Mouse (Mus musculus) intestine, embryonic 14.5 days (tissue): ENCODE measurements around the gene Kalrn. TPM values are rescaled to one million over a fixed set of nuclear protein-coding genes. Genes with fewer than 3 reads are reported as not detected.
A peak's percentile ranks its signal among the peaks of the same experiment; 100 is the strongest.

Experiments used
- ATAC-seq: fragments of 200-750 bp; cut with Nextera tagmentation; replicated peaks from 2 replicates; pipeline ENCODE4 v1.8.0; 2017; ENCODE audit warnings: low read depth, moderate number of reproducible peaks, moderate TSS enrichment, moderate library complexity; ENCODE audit not compliant: low FRiP score, low TSS enrichment
- DNase-seq: peaks from one replicate; pipeline ENCODE4 v3.0.0-alpha.2; 2018; ENCODE audit warnings: low spot score
- H3K27ac ChIP-seq: fragments of 300-500 bp; sonication (generic); 2 replicates; pipeline ENCODE4 v1.5.1; 2014; ENCODE audit warnings: low read depth, mild to moderate bottlenecking, control low read depth
- H3K27me3 ChIP-seq: fragments of 300-500 bp; sonication (generic); replicated peaks from 2 replicates; pipeline ENCODE4 v1.6.1; 2014; ENCODE audit warnings: low read length, control low read depth; ENCODE audit not compliant: control insufficient read depth, insufficient read depth
- H3K36me3 ChIP-seq: fragments of 300-500 bp; sonication (generic); 2 replicates; pipeline ENCODE4 v1.6.1; 2014; ENCODE audit warnings: low read length, control low read depth; ENCODE audit not compliant: control insufficient read depth, insufficient read depth
- H3K4me1 ChIP-seq: fragments of 300-500 bp; sonication (generic); replicated peaks from 2 replicates; pipeline ENCODE4 v1.6.1; 2014; ENCODE audit warnings: low read length, control low read depth, mixed read lengths; ENCODE audit not compliant: control insufficient read depth, insufficient read depth
- H3K4me2 ChIP-seq: fragments of 300-500 bp; sonication (generic); 2 replicates; pipeline ENCODE4 v1.6.1; 2014; ENCODE audit warnings: low read length
- H3K4me3 ChIP-seq: fragments of 300-500 bp; sonication (generic); 2 replicates; pipeline ENCODE4 v1.5.1; 2014; ENCODE audit warnings: low read depth, low read length, control low read depth, mixed read lengths
- H3K9ac ChIP-seq: fragments of 300-500 bp; sonication (generic); 2 replicates; pipeline ENCODE4 v1.6.1; 2014; ENCODE audit warnings: mild to moderate bottlenecking, low read length
- H3K9me3 ChIP-seq: fragments of 300-500 bp; sonication (generic); 2 replicates; pipeline ENCODE4 v1.6.1; 2016; ENCODE audit warnings: low read length, control low read depth; ENCODE audit not compliant: control insufficient read depth
- WGBS: fragments of 180-500 bp; shearing (Covaris S2); extraction: QIAGEN DNeasy Blood & Tissue Kit; methylation state at CpG from one replicate; pipeline ENCODE4 v1.1.7; 2014; 5-methylcytosine and 5-hydroxymethylcytosine counted together
- polyA plus RNA-seq: library from polyadenylated mRNA; unstranded; fragments of >200 nt; fragmentation: Nextera tagmentation; extraction: Ambion mirVana; gene quantifications from 2 replicates; pipeline ENCODE4 v1.2.1, GENCODE M21; 2014

Gene Kalrn
- polyA plus RNA-seq, 1 experiment from 2014 or later: 20.1 TPM

DNA sequence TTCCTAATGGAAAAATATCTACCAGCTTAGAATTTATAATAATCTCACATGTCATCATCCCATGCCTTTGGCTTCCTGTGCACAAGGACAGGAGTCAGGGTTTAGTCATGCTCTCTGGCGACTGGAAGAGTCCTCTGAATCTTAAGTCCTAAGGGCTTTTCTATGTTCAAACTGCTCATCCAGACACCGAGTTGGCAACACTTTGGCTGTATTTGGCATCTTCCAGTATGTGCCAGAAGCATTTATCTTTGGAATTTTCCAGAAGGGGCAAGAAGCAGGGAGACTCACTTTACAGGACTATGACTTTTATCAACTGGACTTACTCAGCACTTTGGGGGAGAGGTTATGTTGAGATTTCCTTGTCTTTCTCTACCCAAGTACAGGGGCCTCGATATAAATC, 417.6 kb downstream of the Kalrn start:
- Histone ChIP-seq H3K4me3 (no peak overlapping the region), H3K4me2 (no peak overlapping the region), H3K4me1 (no peaks in the 10 kb centered on the region), H3K9ac (no peak overlapping the region), H3K9me3 (no peaks in the 10 kb centered on the region), H3K27ac (no peak overlapping the region), H3K27me3 (no peaks in the 10 kb centered on the region), H3K36me3 (0 out of 2 replicates have a peak, but pooled peaks cover 3% of the 10 kb centered on the region)
- DNase-seq (no peak), ATAC-seq (no peak)
- 78% methylated on average over 3 of the region's 3 CpGs for WGBS

DNA sequence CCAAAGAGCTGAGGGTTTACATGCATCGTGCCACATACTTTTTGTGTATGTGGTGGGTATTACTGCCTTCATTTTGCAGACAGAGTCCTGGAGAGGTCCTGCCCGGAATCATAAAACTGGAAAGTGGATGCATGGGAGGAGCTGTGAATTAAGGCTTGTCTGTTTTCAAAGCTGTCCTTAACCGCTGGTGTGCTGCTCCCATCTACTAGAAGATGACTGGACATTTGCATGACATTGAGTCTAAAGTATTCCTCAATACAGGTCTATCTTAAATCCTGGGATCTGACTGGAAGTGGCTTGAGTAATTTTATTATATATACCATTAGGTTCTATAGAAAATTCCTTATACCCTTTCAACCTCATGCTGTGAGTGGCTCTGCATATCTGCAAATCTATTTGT, 418.4 kb downstream of the Kalrn start:
- Histone ChIP-seq H3K9ac (no peak overlapping the region), H3K27ac (no peak overlapping the region), H3K36me3 (0 out of 2 replicates have a peak, but pooled peaks cover 3% of the 10 kb centered on the region), H3K4me3 (no peak overlapping the region), H3K9me3 (no peaks in the 10 kb centered on the region), H3K4me2 (no peak overlapping the region), H3K27me3 (no peaks in the 10 kb centered on the region), H3K4me1 (no peaks in the 10 kb centered on the region)
- ATAC-seq (no peak), DNase-seq (no peak)
- 82% methylated on average over 3 of the region's 3 CpGs for WGBS

DNA sequence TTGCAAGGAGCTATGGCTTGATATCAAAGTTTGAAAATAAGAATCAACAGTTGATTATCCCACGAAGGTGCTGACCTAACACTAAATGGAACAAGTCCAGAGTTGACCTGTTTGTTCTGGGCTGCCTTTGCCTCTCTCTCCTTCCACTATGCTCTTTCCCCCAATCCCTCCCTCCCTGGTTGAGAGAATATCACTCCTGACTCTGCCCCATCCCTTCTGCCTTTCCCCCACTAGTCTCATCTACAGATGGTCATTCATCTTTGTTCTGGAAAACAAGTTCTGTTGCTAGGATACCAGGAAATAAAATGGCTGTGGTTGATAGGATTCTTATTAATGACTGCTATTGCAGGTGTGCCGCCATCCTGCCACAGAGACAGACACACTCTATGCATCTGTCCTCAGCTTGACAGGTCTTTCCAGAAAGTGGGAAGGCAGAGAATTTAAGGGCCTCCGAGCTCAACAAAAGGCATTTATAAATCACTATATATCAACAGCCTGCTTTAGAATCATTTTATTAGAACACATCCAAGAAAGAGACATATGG, 421.7 kb downstream of the Kalrn start:
- Histone ChIP-seq H3K9ac (no peak overlapping the region), H3K27me3 (no peaks in the 10 kb centered on the region), H3K27ac (no peak overlapping the region), H3K4me3 (no peak overlapping the region), H3K36me3 (no peaks in the 10 kb centered on the region), H3K4me1 (no peaks in the 10 kb centered on the region), H3K4me2 (no peak overlapping the region), H3K9me3 (no peaks in the 10 kb centered on the region)
- DNase-seq: no peak
- ATAC-seq: no peak
- 69% methylated on average over 3 of the region's 3 CpGs for WGBS

DNA sequence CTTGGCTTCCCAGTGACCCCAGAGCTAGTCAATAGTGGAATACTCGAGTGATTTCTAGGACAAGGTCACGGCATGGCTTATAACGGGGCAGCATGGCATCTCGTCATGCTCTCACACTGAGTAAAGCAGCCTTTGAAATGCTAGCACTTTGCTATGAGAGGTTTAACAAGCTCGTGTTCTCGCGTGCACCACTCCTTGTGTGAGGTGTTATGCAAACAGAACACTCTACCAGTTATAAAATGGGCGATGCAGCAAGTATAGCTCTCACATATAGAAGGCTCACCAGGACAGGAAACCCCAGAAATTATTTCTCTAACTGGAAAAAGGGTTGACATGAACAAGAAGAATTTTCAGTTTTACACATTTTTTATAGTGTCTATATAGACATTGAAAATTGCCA, 431.7 kb downstream of the Kalrn start:
- Histone ChIP-seq H3K4me1 (no peaks in the 10 kb centered on the region), H3K36me3 (no peaks in the 10 kb centered on the region), H3K27ac (no peak overlapping the region), H3K9me3 (no peaks in the 10 kb centered on the region), H3K4me2 (no peak overlapping the region), H3K27me3 (no peaks in the 10 kb centered on the region), H3K4me3 (no peak overlapping the region), H3K9ac (no peak overlapping the region)
- no peak for DNase-seq
- ATAC-seq: no peak
- WGBS: 87% methylated on average over 8 of the region's 8 CpGs

DNA sequence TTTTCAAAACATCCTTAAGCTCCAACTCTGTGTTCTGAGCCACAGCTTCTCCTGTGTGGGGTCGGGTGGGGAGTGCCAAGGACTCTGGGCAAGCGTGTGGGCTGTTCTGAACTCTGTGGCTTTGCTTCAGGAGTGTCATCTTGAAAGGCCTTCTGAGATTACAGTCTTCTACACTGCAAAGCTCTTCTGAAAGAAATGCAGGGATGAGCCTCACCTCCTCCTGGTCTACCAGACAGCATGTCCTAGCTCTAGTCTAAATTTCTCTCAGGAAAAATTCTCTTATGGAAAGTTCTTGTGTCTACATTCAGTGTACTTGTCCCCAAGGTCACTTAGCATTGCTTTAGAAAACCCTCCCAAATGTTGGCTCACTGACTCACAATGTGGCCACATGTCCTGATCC, 438.3 kb downstream of the Kalrn start:
- no peak for ATAC-seq
- Histone ChIP-seq H3K9me3 (no peaks in the 10 kb centered on the region), H3K4me2 (no peak overlapping the region), H3K4me1 (no peaks in the 10 kb centered on the region), H3K4me3 (no peak overlapping the region), H3K9ac (no peak overlapping the region), H3K36me3 (no peaks in the 10 kb centered on the region), H3K27ac (no peak overlapping the region), H3K27me3 (no peaks in the 10 kb centered on the region)
- no peak for DNase-seq
- 88% methylated on average over 2 of the region's 2 CpGs for WGBS

DNA sequence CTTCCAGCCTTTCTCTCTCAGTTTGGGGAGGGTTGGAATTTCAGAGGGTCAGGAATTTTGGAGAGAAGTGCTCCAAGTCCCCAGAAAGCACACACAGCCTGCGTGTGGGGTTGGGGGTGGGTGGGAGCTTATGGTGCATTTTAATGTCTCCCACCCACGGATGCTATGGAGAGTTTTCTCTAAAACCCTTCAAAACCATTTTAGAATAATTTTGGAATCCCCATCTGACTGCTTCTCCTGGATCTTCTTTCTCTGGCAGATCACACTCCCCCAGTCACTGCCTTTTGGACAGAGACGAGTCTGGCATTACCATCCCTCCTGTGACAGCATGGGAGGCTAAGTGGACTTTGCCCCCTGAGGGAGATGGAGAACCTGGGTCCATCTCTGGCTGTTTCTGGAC, 438.7 kb downstream of the Kalrn start:
- ATAC-seq: no peak
- Histone ChIP-seq H3K4me3 (no peak overlapping the region), H3K27me3 (no peaks in the 10 kb centered on the region), H3K4me2 (no peak overlapping the region), H3K36me3 (no peaks in the 10 kb centered on the region), H3K9me3 (no peaks in the 10 kb centered on the region), H3K4me1 (no peaks in the 10 kb centered on the region), H3K9ac (no peak overlapping the region), H3K27ac (no peak overlapping the region)
- 65% methylated on average over 3 of the region's 3 CpGs for WGBS
- no peak for DNase-seq

DNA sequence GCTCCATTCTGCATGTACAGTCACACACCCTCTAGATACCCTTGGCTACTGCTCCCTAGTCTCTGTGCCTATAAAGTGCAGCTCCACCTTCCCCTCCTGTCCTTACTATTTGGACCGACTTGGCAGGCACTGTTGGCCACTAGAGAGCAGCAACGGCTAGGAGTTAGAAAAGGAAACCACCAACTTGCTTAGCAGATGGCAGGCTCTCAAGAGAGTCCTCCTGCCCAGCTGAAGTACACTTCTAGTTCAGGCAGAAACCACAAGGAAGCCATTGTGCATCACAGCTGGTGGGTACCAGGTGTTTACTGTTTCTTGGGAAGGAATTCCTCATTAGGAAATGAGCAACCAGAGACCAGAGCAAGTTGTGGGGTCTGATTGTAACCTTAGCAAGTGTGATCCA, 447.7 kb downstream of the Kalrn start:
- Histone ChIP-seq H3K4me3 (no peak overlapping the region), H3K9ac (no peak overlapping the region), H3K4me1 (no peaks in the 10 kb centered on the region), H3K27ac (no peak overlapping the region), H3K36me3 (no peaks in the 10 kb centered on the region), H3K4me2 (no peak overlapping the region), H3K27me3 (no peaks in the 10 kb centered on the region), H3K9me3 (no peaks in the 10 kb centered on the region)
- 4% methylated on average over 2 of the region's 2 CpGs for WGBS
- no peak for ATAC-seq
- peak; percentile 70 for DNase-seq

DNA sequence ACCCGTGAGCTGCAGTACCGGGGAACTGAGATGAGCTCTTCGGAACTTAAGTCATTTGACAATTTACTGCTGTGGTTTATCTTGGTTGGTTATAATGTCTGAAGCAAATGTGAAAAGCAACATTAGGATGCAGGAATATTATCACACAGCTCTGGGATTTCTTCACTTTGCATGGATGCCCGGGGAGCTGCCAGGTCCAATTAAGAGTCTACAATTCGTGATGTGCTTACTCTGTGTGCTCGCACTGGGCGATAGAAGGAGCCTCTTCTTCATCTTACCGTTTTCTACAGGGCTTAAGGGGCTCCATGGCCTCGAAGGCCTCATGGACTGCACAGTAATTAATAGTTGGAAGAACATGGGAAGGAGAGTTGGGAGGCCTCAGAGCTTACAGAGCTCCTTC, 450.8 kb downstream of the Kalrn start:
- no peak overlapping the region for H3K4me3 ChIP-seq
- H3K4me2 ChIP-seq: no peak overlapping the region
- 93% methylated on average over 9 of the region's 9 CpGs for WGBS
- no peaks in the 10 kb centered on the region for H3K36me3 ChIP-seq
- no peaks in the 10 kb centered on the region for H3K9me3 ChIP-seq
- H3K4me1 ChIP-seq: no peaks in the 10 kb centered on the region
- no peak overlapping the region for H3K27ac ChIP-seq
- ATAC-seq (no peak), DNase-seq (no peak)
- H3K27me3 ChIP-seq: no peaks in the 10 kb centered on the region
- H3K9ac ChIP-seq: no peak overlapping the region

DNA sequence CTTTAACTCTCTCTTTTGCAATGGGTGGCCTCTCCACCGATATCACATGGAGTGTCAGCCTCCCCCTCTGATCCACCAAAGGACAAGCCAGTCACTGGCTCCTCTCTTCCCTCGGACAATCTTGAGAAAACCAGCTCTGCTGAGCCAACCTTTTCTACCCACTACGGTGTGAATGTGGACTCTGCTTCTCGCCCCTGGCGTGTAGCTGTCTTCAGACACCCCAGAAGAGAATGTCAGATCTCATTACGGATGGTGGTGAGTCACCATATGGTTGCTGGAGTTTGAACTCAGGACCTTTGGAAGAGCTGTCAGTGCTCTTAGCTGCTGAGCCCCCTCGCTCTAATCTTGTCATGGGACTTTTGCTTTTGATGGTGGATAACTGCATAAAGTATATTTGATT, 452.0 kb downstream of the Kalrn start:
- no peaks in the 10 kb centered on the region for H3K9me3 ChIP-seq
- no peaks in the 10 kb centered on the region for H3K36me3 ChIP-seq
- no peak overlapping the region for H3K27ac ChIP-seq
- ATAC-seq: no peak
- H3K9ac ChIP-seq: no peak overlapping the region
- H3K27me3 ChIP-seq: no peaks in the 10 kb centered on the region
- no peak overlapping the region for H3K4me3 ChIP-seq
- no peak for DNase-seq
- WGBS: 78% methylated on average over 7 of the region's 7 CpGs
- H3K4me2 ChIP-seq: no peak overlapping the region
- H3K4me1 ChIP-seq: no peaks in the 10 kb centered on the region
